Mouse (Mus musculus) ES-Bruce4 (cell line): ENCODE measurements around the gene Trio. TPM values are rescaled to one million over a fixed set of nuclear protein-coding genes. Genes with fewer than 3 reads are reported as not detected.

ENCODE experiments used
- H3K27ac ChIP-seq: 2 replicates; pipeline ENCODE4 v1.5.1; 2012; ENCODE audit warnings: low read length, inconsistent platforms; ENCODE audit not compliant: insufficient read depth
- H3K27me3 ChIP-seq: 2 replicates; pipeline ENCODE4 v1.6.1; 2012; ENCODE audit warnings: mild to moderate bottlenecking, low read length, inconsistent platforms; ENCODE audit not compliant: control insufficient read depth, poor library complexity, insufficient read depth, severe bottlenecking
- H3K36me3 ChIP-seq: 2 replicates; pipeline ENCODE4 v1.6.1; 2012; ENCODE audit warnings: inconsistent platforms, mild to moderate bottlenecking, low read length, moderate library complexity; ENCODE audit not compliant: control insufficient read depth, poor library complexity, insufficient read depth, severe bottlenecking
- H3K4me1 ChIP-seq: one replicate; pipeline ENCODE4 v1.8.1; 2011; ENCODE audit warnings: low read length; ENCODE audit not compliant: control insufficient read depth, insufficient read depth
- H3K4me3 ChIP-seq: 2 replicates; pipeline ENCODE4 v1.5.1; 2011; ENCODE audit warnings: low read depth, mild to moderate bottlenecking, low read length
- H3K9ac ChIP-seq: 2 replicates; pipeline ENCODE4 v1.6.1; 2012; ENCODE audit warnings: low read depth, mild to moderate bottlenecking, inconsistent platforms; ENCODE audit not compliant: poor library complexity, severe bottlenecking
- H3K9me3 ChIP-seq: replicated peaks from 2 replicates; pipeline ENCODE4 v1.6.1; 2012; ENCODE audit warnings: mild to moderate bottlenecking, low read length, inconsistent platforms; ENCODE audit not compliant: control insufficient read depth, poor library complexity, insufficient read depth, severe bottlenecking
- CTCF ChIP-seq: IDR thresholded peaks from one replicate; pipeline ENCODE4 v1.8.1; 2011; ENCODE audit warnings: low read depth, low read length
- EP300 ChIP-seq: IDR thresholded peaks from 2 replicates; pipeline ENCODE4 v1.6.1; 2011; ENCODE audit warnings: low read depth, low read length; ENCODE audit not compliant: insufficient read depth
- POLR2A ChIP-seq: IDR thresholded peaks from one replicate; pipeline ENCODE4 v1.8.1; 2011; ENCODE audit warnings: low read length; ENCODE audit not compliant: insufficient read depth
- polyA plus RNA-seq: library from polyadenylated mRNA; stranded (reverse); fragments of >200 nt; gene quantifications from 2 replicates; pipeline ENCODE4 v1.2.4, GENCODE M21; 2011; ENCODE audit warnings: low read depth; ENCODE audit not compliant: missing spikeins, insufficient read depth, insufficient read length

Gene Trio
- polyA plus RNA-seq, 1 experiment, result 62.2 TPM

DNA sequence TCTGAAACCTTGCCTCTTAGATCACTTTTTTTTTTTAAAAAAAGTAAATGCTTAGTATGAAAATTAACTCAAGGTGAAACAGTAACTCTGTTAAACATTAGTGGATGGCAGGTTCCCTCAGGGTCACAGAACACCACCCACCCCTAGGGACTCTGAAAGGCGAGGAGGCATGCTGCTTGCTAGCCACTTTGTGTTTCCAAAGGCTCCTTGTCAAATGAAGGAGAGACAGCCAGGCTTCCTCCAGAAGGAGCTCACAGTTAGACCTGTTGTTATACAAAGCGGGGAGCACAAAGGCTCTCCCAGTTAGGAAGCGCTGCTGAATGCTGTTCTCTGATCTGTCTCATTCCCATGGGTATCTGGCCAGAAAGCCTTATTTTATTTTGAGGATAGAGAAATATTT, 30.2 kb downstream of the Trio start:
- TF ChIP-seq POLR2A, result no peak
- TF ChIP-seq EP300, result peak; percentile 82; the same call in 1 of the 2 replicates
- no peak overlapping the region for H3K9ac ChIP-seq
- no peaks in the 10 kb centered on the region for H3K9me3 ChIP-seq
- no peak overlapping the region for H3K4me3 ChIP-seq
- peak overlapping the region; percentile 60 for H3K27ac ChIP-seq
- H3K36me3 ChIP-seq, result no peaks in the 10 kb centered on the region
- H3K27me3 ChIP-seq, result no peaks in the 10 kb centered on the region
- H3K4me1 ChIP-seq, result peaks cover 11% of the 10 kb centered on the region

- Histone ChIP-seq H3K27me3 (no peaks in the 10 kb centered on the region), H3K9ac (no peak overlapping the region), H3K27ac (peak overlapping the region; percentile 60; the same call in 1 of the 2 replicates), H3K36me3 (no peaks in the 10 kb centered on the region), H3K4me3 (peak overlapping the region; percentile 42), H3K4me1 (peaks cover 11% of the 10 kb centered on the region), H3K9me3 (no peaks in the 10 kb centered on the region)
- TF ChIP-seq CTCF (no peak), POLR2A (no peak), EP300 (0 out of 2 replicates have a peak, but pooled peaks have one; percentile 7)
Observed at GRCm38 (mm10) chr15:27994870-27995269, 30.8 kb downstream of the Trio start.

GRCm38 (mm10) chr15:27993528-27993927, 32.1 kb downstream of the Trio start:
- TF ChIP-seq CTCF (no peak), POLR2A (no peak), EP300 (no peak)
- H3K9me3 ChIP-seq, result no peaks in the 10 kb centered on the region

DNA sequence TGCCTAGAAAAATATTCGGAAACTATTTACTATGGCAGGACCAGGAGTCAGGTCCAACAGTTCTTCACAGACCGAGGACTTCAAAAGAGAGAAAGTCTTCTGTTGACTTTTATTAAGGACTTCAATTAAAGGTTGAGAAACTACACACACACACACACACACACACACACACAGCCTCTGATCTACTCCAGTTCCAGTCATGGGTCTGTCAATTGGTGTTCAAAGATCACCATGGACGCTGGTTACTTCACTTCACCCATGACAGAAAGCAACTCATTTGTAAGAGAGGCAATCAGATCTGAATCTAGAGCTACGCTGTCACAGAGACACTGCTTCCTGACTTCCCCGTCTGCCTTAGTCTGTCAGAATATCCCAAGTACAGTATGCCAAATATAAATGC, 33.1 kb downstream of the Trio start:
- no peaks in the 10 kb centered on the region for H3K36me3 ChIP-seq
- no peaks in the 10 kb centered on the region for H3K27me3 ChIP-seq
- H3K4me1 ChIP-seq, result peaks cover 9% of the 10 kb centered on the region
- H3K9ac ChIP-seq, result no peak overlapping the region
- TF ChIP-seq CTCF, result no peak
- TF ChIP-seq POLR2A, result no peak
- TF ChIP-seq EP300, result no peak
- H3K9me3 ChIP-seq, result no peaks in the 10 kb centered on the region
- H3K27ac ChIP-seq, result no peak overlapping the region
- H3K4me3 ChIP-seq, result no peak overlapping the region

More at GRCm38 (mm10) chr15:27993528-27993927, 32.1 kb downstream of the Trio start:
- no peaks in the 10 kb centered on the region for H3K36me3 ChIP-seq
- no peak overlapping the region for H3K9ac ChIP-seq
- no peak overlapping the region for H3K4me3 ChIP-seq
- H3K27me3 ChIP-seq, result no peaks in the 10 kb centered on the region
- H3K27ac ChIP-seq, result no peak overlapping the region
- peaks cover 9% of the 10 kb centered on the region for H3K4me1 ChIP-seq

GRCm38 (mm10) chr15:27991892-27992593, 33.6 kb downstream of the Trio start:
- H3K27ac ChIP-seq, result no peak overlapping the region
- no peak for TF ChIP-seq POLR2A
- TF ChIP-seq EP300, result no peak
- TF ChIP-seq CTCF, result no peak

GRCm38 (mm10) chr15:27991066-27991701, 34.5 kb downstream of the Trio start:
- Histone ChIP-seq H3K27ac (no peak overlapping the region), H3K27me3 (no peaks in the 10 kb centered on the region), H3K36me3 (no peaks in the 10 kb centered on the region), H3K4me1 (peaks cover 9% of the 10 kb centered on the region), H3K9me3 (no peaks in the 10 kb centered on the region), H3K9ac (no peak overlapping the region), H3K4me3 (no peak overlapping the region)
- TF ChIP-seq EP300 (no peak), POLR2A (no peak), CTCF (no peak)

More at GRCm38 (mm10) chr15:27991892-27992593, 33.6 kb downstream of the Trio start:
- Histone ChIP-seq H3K4me3 (no peak overlapping the region), H3K27me3 (no peaks in the 10 kb centered on the region), H3K9me3 (no peaks in the 10 kb centered on the region), H3K9ac (no peak overlapping the region), H3K36me3 (no peaks in the 10 kb centered on the region), H3K4me1 (peaks cover 9% of the 10 kb centered on the region)
